Mouse (Mus musculus): ENCODE measurements around the gene AU022252. TPM values are rescaled to one million over a fixed set of nuclear protein-coding genes. Genes with fewer than 3 reads are reported as not detected.

Gene AU022252
- polyA plus RNA-seq, 1 experiment from 2014 or later: 40.9 TPM

DNA sequence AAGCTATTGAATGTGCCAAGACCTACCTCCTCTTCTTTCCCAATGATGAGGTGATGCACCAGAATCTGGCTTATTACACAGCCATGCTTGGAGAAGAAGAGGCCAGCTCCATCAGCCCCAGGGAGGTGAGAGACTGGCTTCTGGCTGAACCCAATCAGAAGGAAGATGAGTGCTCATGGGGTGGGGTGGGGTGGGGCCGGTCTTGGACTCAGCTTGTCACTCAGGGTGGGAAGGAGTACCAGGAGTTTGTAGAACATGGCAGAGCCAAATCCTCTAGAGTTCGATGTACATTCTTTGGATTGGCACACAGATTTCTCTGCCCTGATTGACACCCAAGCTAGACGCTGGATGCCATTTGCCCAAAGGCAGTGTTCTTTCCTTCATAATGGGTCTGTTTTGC lies 6.1 kb upstream of the AU022252 start:
- Histone ChIP-seq H3K4me2 (replicated peaks) (no peak overlapping the region), H3K36me3 (peaks cover 38% of the 10 kb centered on the region), H3K4me1 (0 out of 2 replicates have a peak, but pooled peaks cover 3% of the 10 kb centered on the region), H3K9me3 (no peaks in the 10 kb centered on the region), H3K27ac (no peak overlapping the region), H3K27me3 (replicated peaks) (no peaks in the 10 kb centered on the region), H3K9ac (no peak overlapping the region), H3K4me3 (no peak overlapping the region)
- 88% methylated on average over 3 of the region's 3 CpGs for WGBS
- ATAC-seq (ENCODE audit: low FRiP score, low read depth): no peak

GRCm38 (mm10) chr4:119234348-119234747 lies 1.8 kb upstream of the AU022252 start:
- H3K9me3 ChIP-seq: no peaks in the 10 kb centered on the region
- no peak overlapping the region for H3K9ac ChIP-seq
- 0 out of 2 replicates have a peak overlapping the region, but pooled peaks have one; percentile 89 for H3K4me3 ChIP-seq
- peak overlapping the region; percentile 92 for H3K4me2 ChIP-seq (replicated peaks)
- WGBS: 80% methylated on average over 3 of the region's 3 CpGs
- H3K27me3 ChIP-seq (replicated peaks): no peaks in the 10 kb centered on the region
- peaks cover 14% of the 10 kb centered on the region for H3K36me3 ChIP-seq
- H3K27ac ChIP-seq: no peak overlapping the region
- H3K4me1 ChIP-seq: peaks cover 9% of the 10 kb centered on the region; the same call in 1 of the 2 replicates
- ATAC-seq (ENCODE audit: low FRiP score, low read depth): no peak

- peak overlapping the region; percentile 89 for H3K4me3 ChIP-seq
- WGBS: under 1% methylated on average over 36 of the region's 36 CpGs
- peak overlapping the region; percentile 92 for H3K4me2 ChIP-seq (replicated peaks)
- no peaks in the 10 kb centered on the region for H3K27me3 ChIP-seq (replicated peaks)
- H3K27ac ChIP-seq: no peak overlapping the region
- ATAC-seq (ENCODE audit: low FRiP score, low read depth): peak; percentile 29
- H3K9ac ChIP-seq: peak overlapping the region; percentile 76
- peaks cover 14% of the 10 kb centered on the region for H3K36me3 ChIP-seq
- peaks cover 9% of the 10 kb centered on the region; the same call in 1 of the 2 replicates for H3K4me1 ChIP-seq
- H3K9me3 ChIP-seq: no peaks in the 10 kb centered on the region
These were observed 867 bp upstream of the AU022252 start for GRCm38 (mm10) chr4:119233256-119233901.

DNA sequence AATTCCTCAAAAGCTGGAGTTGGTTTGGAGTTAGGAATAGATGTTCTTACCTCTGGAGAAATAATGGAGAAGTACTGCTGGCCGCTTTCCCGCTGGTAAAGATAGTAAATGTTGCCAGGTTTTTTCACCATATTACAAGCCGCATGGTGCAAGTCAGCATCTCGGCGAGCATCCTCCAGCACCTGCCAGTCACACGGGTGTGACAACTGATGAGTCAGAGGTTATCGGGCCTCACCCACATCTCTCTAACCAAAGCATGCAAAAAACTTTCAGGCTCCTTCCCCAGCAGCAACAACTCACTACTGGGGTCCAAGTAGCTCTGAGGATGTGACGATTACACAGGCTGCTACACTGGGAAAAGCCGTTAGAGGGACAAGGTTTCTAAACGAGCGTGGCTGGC lies 5.8 kb downstream of the AU022252 start:
- no peak for ATAC-seq (ENCODE audit: low FRiP score, low read depth)
- H3K4me1 ChIP-seq: peaks cover 5% of the 10 kb centered on the region; the same call in 1 of the 2 replicates
- H3K27ac ChIP-seq: no peak overlapping the region
- H3K9me3 ChIP-seq: no peaks in the 10 kb centered on the region
- peaks cover 46% of the 10 kb centered on the region for H3K36me3 ChIP-seq
- WGBS: 95% methylated on average over 11 of the region's 11 CpGs
- H3K4me3 ChIP-seq: no peak overlapping the region
- H3K9ac ChIP-seq: no peak overlapping the region
- H3K27me3 ChIP-seq (replicated peaks): no peaks in the 10 kb centered on the region
- no peak overlapping the region for H3K4me2 ChIP-seq (replicated peaks)

GRCm38 (mm10) chr4:119225719-119226118 lies 6.8 kb downstream of the AU022252 start:
- Histone ChIP-seq H3K27ac (no peak overlapping the region), H3K4me3 (no peak overlapping the region), H3K4me2 (replicated peaks) (no peak overlapping the region), H3K9me3 (no peaks in the 10 kb centered on the region), H3K4me1 (no peaks in the 10 kb centered on the region), H3K27me3 (replicated peaks) (no peaks in the 10 kb centered on the region), H3K9ac (no peak overlapping the region), H3K36me3 (peaks cover 46% of the 10 kb centered on the region)
- ATAC-seq (ENCODE audit: low FRiP score, low read depth): no peak
- 90% methylated on average over 9 of the region's 9 CpGs for WGBS

DNA sequence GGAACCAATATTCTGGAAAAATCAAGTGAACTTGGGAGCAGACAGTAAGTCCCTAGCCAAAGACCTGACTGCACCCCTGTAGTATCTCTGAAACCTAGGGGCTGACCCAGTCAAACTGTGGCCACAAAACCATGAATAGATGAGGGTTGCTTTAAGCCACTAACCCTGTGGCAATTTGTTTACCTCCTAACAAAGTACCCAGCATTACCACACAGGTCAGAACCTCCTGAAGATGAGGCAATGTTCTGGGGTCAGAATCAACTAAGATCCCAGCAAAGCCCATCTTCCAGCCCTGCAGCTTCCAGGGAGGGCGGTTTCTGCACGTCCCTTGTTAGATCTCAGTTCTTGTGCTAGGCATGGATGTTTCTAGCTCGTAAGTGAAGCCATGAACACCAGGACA lies 8.0 kb downstream of the AU022252 start:
- no peak overlapping the region for H3K27ac ChIP-seq
- no peaks in the 10 kb centered on the region for H3K27me3 ChIP-seq (replicated peaks)
- H3K4me3 ChIP-seq: no peak overlapping the region
- ATAC-seq (ENCODE audit: low FRiP score, low read depth): no peak
- WGBS: 96% methylated on average over 3 of the region's 3 CpGs
- H3K4me1 ChIP-seq: no peaks in the 10 kb centered on the region
- no peaks in the 10 kb centered on the region for H3K9me3 ChIP-seq
- peaks cover 46% of the 10 kb centered on the region for H3K36me3 ChIP-seq
- H3K4me2 ChIP-seq (replicated peaks): no peak overlapping the region
- no peak overlapping the region for H3K9ac ChIP-seq

- H3K4me3 ChIP-seq: no peak overlapping the region
- H3K27ac ChIP-seq: no peak overlapping the region
- no peaks in the 10 kb centered on the region for H3K27me3 ChIP-seq (replicated peaks)
- H3K36me3 ChIP-seq: peaks cover 46% of the 10 kb centered on the region
- no peaks in the 10 kb centered on the region for H3K9me3 ChIP-seq
- H3K4me1 ChIP-seq: no peaks in the 10 kb centered on the region
- 93% methylated on average over 1 of the region's 1 CpGs for WGBS
- no peak overlapping the region for H3K9ac ChIP-seq
- H3K4me2 ChIP-seq (replicated peaks): no peak overlapping the region
- ATAC-seq (ENCODE audit: low FRiP score, low read depth): no peak
These were observed 8.8 kb downstream of the AU022252 start for GRCm38 (mm10) chr4:119223696-119224095.

- ATAC-seq (ENCODE audit: low FRiP score, low read depth): no peak
- Histone ChIP-seq H3K4me3 (no peak within 1 kb of the TSS), H3K4me2 (replicated peaks) (no peak within 1 kb of the TSS), H3K9ac (no peak within 1 kb of the TSS), H3K27me3 (replicated peaks) (no peaks in the 10 kb centered on the region), H3K9me3 (no peaks in the 10 kb centered on the region), H3K36me3 (no peaks in the 10 kb centered on the region), H3K4me1 (no peaks in the 10 kb centered on the region), H3K27ac (no peak within 1 kb of the TSS)
- WGBS: 11% methylated on average over 11 of the region's 11 CpGs
These were observed 14.3 kb downstream of the AU022252 start, which contains the start of gene Tmem269 for GRCm38 (mm10) chr4:119218169-119218568. Tmem269 (minus strand) TSS chr4:119218217.

GRCm38 (mm10) chr4:119216667-119217066 lies 15.8 kb downstream of the AU022252 start:
- Histone ChIP-seq H3K4me2 (replicated peaks) (no peak overlapping the region), H3K9ac (no peak overlapping the region), H3K4me1 (no peaks in the 10 kb centered on the region), H3K4me3 (no peak overlapping the region), H3K27me3 (replicated peaks) (no peaks in the 10 kb centered on the region), H3K27ac (no peak overlapping the region), H3K36me3 (no peaks in the 10 kb centered on the region), H3K9me3 (no peaks in the 10 kb centered on the region)
- 78% methylated on average over 8 of the region's 8 CpGs for WGBS
- ATAC-seq (ENCODE audit: low FRiP score, low read depth): no peak

DNA sequence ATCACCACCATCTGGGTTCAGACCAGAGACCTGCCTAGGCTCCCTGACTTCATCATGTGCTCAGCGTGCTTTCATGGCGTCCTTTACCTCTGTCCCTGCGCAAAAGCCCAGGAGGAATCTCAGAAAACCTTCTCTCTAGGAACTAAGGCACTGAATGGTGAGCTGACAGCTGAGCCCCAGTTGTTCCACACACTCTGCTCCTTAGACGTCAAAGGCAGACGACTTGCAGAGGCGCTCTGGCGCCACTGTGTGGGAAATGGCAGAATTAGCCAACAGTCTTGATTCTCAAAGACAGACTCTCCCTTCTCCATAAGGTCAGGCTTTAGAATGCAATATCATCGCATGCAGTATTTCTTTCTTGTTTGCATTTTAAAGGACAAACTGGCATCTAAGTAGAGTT lies 27.8 kb downstream of the AU022252 start:
- Histone ChIP-seq H3K4me1 (peaks cover 11% of the 10 kb centered on the region), H3K9ac (no peak overlapping the region), H3K27me3 (replicated peaks) (no peaks in the 10 kb centered on the region), H3K9me3 (no peaks in the 10 kb centered on the region), H3K4me2 (replicated peaks) (no peak overlapping the region), H3K4me3 (no peak overlapping the region), H3K27ac (no peak overlapping the region), H3K36me3 (peaks cover 16% of the 10 kb centered on the region)
- peak; percentile 57 for ATAC-seq (ENCODE audit: low FRiP score, low read depth)
- WGBS: 15% methylated on average over 8 of the region's 8 CpGs

- no peak overlapping the region for H3K27ac ChIP-seq
- WGBS: 85% methylated on average over 6 of the region's 6 CpGs
These were observed 34.4 kb downstream of the AU022252 start for GRCm38 (mm10) chr4:119198105-119198504.

DNA sequence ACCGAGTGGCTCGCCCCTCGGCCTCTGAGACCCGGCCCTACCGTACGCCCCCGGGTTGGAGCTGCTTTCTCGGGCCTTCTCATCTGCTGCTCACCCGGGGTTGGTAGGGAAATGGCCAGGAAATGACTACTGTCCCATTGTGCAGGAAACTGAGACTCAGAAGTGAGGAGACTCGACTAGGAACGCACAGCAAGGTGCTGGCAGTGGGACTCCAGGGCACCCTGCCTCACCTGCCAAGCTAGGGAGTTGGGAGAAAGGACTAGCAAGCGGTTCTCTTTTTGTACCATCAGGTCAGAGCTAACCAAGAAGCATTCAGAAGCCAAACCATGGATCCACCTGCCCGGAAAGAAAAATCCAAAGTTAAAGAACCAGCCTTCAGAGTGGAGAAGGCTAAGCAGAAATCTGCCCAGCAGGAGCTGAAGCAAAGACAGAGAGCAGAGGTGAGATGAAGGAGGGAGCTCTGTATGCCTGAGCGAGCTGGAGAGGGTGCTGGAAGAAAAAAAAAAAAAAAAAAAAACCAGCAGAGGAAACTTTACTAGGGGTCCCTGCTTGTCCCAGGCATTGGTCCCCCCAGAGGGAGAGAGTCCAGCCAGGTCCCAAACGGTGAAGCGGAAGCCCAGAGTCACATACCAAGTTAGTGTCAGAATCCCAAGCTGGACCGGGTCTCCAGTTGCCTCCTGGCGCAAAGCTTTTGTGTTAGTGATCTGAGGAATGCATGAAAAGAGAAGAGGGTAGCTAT lies 36.8 kb downstream of the AU022252 start:
- H3K9ac ChIP-seq: peak overlapping the region; percentile 68
- H3K4me3 ChIP-seq: peak overlapping the region; percentile 70
- peaks cover 19% of the 10 kb centered on the region for H3K4me1 ChIP-seq
- H3K4me2 ChIP-seq (replicated peaks): peak overlapping the region; percentile 76
- peaks cover 3% of the 10 kb centered on the region for H3K36me3 ChIP-seq
- peak overlapping the region; percentile 21 for H3K27ac ChIP-seq
- no peaks in the 10 kb centered on the region for H3K9me3 ChIP-seq
- 7% methylated on average over 18 of the region's 18 CpGs for WGBS
- no peaks in the 10 kb centered on the region for H3K27me3 ChIP-seq (replicated peaks)
- 0 out of 2 replicates have a peak, but pooled peaks have one; percentile 1 for ATAC-seq (ENCODE audit: low FRiP score, low read depth)

More at GRCm38 (mm10) chr4:119198105-119198504, 34.4 kb downstream of the AU022252 start:
- H3K4me2 ChIP-seq (replicated peaks): no peak overlapping the region; the same call in 1 of the 2 replicates
- ATAC-seq (ENCODE audit: low FRiP score, low read depth): no peak
- no peaks in the 10 kb centered on the region for H3K27me3 ChIP-seq (replicated peaks)
- H3K9me3 ChIP-seq: no peaks in the 10 kb centered on the region
- no peak overlapping the region for H3K4me3 ChIP-seq
- no peak overlapping the region for H3K9ac ChIP-seq
- peaks cover 16% of the 10 kb centered on the region for H3K36me3 ChIP-seq
- H3K4me1 ChIP-seq: peaks cover 19% of the 10 kb centered on the region

Measured in neural tube, embryonic 12.5 days (tissue).